Mouse (Mus musculus) Patski (cell line): Measurements from ENCODE around the gene Sugct. TPM values are rescaled to one million over a fixed set of nuclear protein-coding genes. Genes with fewer than 3 reads are reported as not detected.

ENCODE experiments used
- ATAC-seq: fragments of 100-300 bp; one replicate; pipeline ENCODE4 v1.8.0; 2021
- CTCF ChIA-PET: fragments of 350-600 bp; sonication (Branson Sonifier 250); formaldehyde crosslinking; loops from one replicate; lab custom pipeline; 2022; ENCODE audit warnings: inconsistent platforms; lab: Charles Lee
- POLR2A ChIA-PET: fragments of 350-600 bp; sonication (Branson Sonifier 250); formaldehyde crosslinking; loops from one replicate; lab custom pipeline; 2022; ENCODE audit warnings: antibody characterized with exemption, inconsistent platforms; lab: Charles Lee
- DNase-seq: peaks from one replicate; pipeline ENCODE4 v3.0.0-alpha.2; 2011; ENCODE audit warnings: low read depth, low spot score
- H3K27me3 ChIP-seq: fragments of 371-371 bp; one replicate; pipeline ENCODE4 v1.5.1; 2021
- CTCF ChIP-seq: fragments of 100-300 bp; IDR thresholded peaks from one replicate; pipeline ENCODE4 v1.5.1; 2021
- in situ Hi-C: fragments of 300-500 bp; cut with MboI; formaldehyde crosslinking; loops from 3 replicates; pipeline ENCODE4 v1.11.1; 2018; ENCODE audit warnings: low pct_unique_long_range_greater_than_20kb, mixed read lengths
- polyA plus RNA-seq: library from polyadenylated mRNA; unstranded; gene quantifications from one replicate; pipeline ENCODE4 v1.2.3, GENCODE M21; 2021

Sugct gene
- 11.4 TPM for polyA plus RNA-seq

- no peaks in the 10 kb centered on the region for H3K27me3 ChIP-seq
- DNase-seq, result peak; percentile 96
- in situ Hi-C loops, result no loop called here
- TF ChIP-seq CTCF, result no peak
- peak; percentile 98 for ATAC-seq
- CTCF ChIA-PET, result no interaction called here
- POLR2A ChIA-PET, result interaction anchor here (0.9 to 1.2 kb wide), 4 partner anchors 10 to 99 kb away, joined by 3 to 4 read pairs (median 3); no protein-coding TSS in a partner anchor
Observed at GRCm38 (mm10) chr13:17694911-17695699, at the start of gene Sugct, which contains the start of gene Mplkip. Gene Sugct (minus strand): TSS chr13:17695553. Gene Mplkip (plus strand): TSS chr13:17695192.

- in situ Hi-C loops, result no loop called here
- no peaks in the 10 kb centered on the region for H3K27me3 ChIP-seq
- CTCF ChIA-PET, result no interaction called here
- POLR2A ChIA-PET, result no interaction called here
- no peak for TF ChIP-seq CTCF
- DNase-seq (no peak), ATAC-seq (no peak)
Observed at GRCm38 (mm10) chr13:17728798-17729197, 33.4 kb upstream of the Sugct start.

GRCm38 (mm10) chr13:17727922-17728321, 32.6 kb upstream of the Sugct start:
- no peak for ATAC-seq
- no peaks in the 10 kb centered on the region for H3K27me3 ChIP-seq
- in situ Hi-C loops, result no loop called here
- DNase-seq, result no peak
- CTCF ChIA-PET, result no interaction called here
- no peak for TF ChIP-seq CTCF
- POLR2A ChIA-PET, result no interaction called here

GRCm38 (mm10) chr13:17717357-17717756, 22.0 kb upstream of the Sugct start:
- POLR2A ChIA-PET, result interaction anchor here (0.9 to 2.5 kb wide), 2 partner anchors 13 to 27 kb away, joined by 4 to 11 read pairs; no protein-coding TSS in a partner anchor
- TF ChIP-seq CTCF, result no peak
- DNase-seq (no peak), ATAC-seq (no peak)
- no peaks in the 10 kb centered on the region for H3K27me3 ChIP-seq
- CTCF ChIA-PET, result interaction anchor here (1.2 to 4.8 kb wide), 5 partner anchors 8 to 59 kb away, joined by 3 to 42 read pairs (median 4); no protein-coding TSS in a partner anchor
- in situ Hi-C loops, result no loop called here

GRCm38 (mm10) chr13:17708784-17709311, 13.5 kb upstream of the Sugct start:
- in situ Hi-C loops, result no loop called here
- no peak for TF ChIP-seq CTCF
- no peaks in the 10 kb centered on the region for H3K27me3 ChIP-seq
- POLR2A ChIA-PET, result no interaction called here
- no peak for DNase-seq
- CTCF ChIA-PET, result interaction anchor here (1.4 kb wide), 1 partner anchor 9 kb away, joined by 4 read pairs; no protein-coding TSS in a partner anchor
- no peak for ATAC-seq

- peak; percentile 93 for ATAC-seq
- CTCF ChIA-PET, result interaction anchor here (0.9 to 4.6 kb wide), 4 partner anchors 8 to 63 kb away, joined by 4 to 42 read pairs (median 4); no protein-coding TSS in a partner anchor
- in situ Hi-C loops, result no loop called here
- no peak for TF ChIP-seq CTCF
- H3K27me3 ChIP-seq, result no peaks in the 10 kb centered on the region
- DNase-seq, result no peak
- POLR2A ChIA-PET, result interaction anchor here (0.6 to 3.1 kb wide), 7 partner anchors 9 to 1693 kb away, joined by 3 to 11 read pairs (median 4); partner anchors contain the start of genes Inhba and Sugct
Observed at GRCm38 (mm10) chr13:17705188-17705826, 10.0 kb upstream of the Sugct start.

- ChIA-PET POLR2A (no interaction called here), CTCF (no interaction called here)
- ATAC-seq, result no peak
- DNase-seq, result no peak
- in situ Hi-C loops, result no loop called here
- no peak for TF ChIP-seq CTCF
- H3K27me3 ChIP-seq, result no peaks in the 10 kb centered on the region
Observed at GRCm38 (mm10) chr13:17702311-17702710, 7.0 kb upstream of the Sugct start.

GRCm38 (mm10) chr13:17701322-17701721, 6.0 kb upstream of the Sugct start:
- no peak for TF ChIP-seq CTCF
- no peaks in the 10 kb centered on the region for H3K27me3 ChIP-seq
- in situ Hi-C loops, result no loop called here
- ATAC-seq, result no peak
- CTCF ChIA-PET, result no interaction called here
- no peak for DNase-seq
- POLR2A ChIA-PET, result no interaction called here

- in situ Hi-C loops, result no loop called here
- H3K27me3 ChIP-seq, result no peaks in the 10 kb centered on the region
- no peak for DNase-seq
- CTCF ChIA-PET, result no interaction called here
- no peak for TF ChIP-seq CTCF
- POLR2A ChIA-PET, result no interaction called here
- ATAC-seq, result no peak
Observed at GRCm38 (mm10) chr13:17700090-17700715, 4.8 kb upstream of the Sugct start.
